Mouse (Mus musculus) kidney, embryonic 15.5 days (tissue): ENCODE measurements at regions not wholly inside any gene's neighbourhood (a gene's known extent, or its start where the extent isn't known, plus 50 kb on each side); places are given as distances from the start of the nearest gene placed in this dataset.

Experiments used
- ATAC-seq: fragments of 200-750 bp; cut with Nextera tagmentation; replicated peaks from 2 replicates; pipeline ENCODE4 v1.8.0; 2017; ENCODE audit warnings: moderate TSS enrichment; ENCODE audit not compliant: low FRiP score
- H3K27ac ChIP-seq: fragments of 300-500 bp; sonication (generic); 2 replicates; pipeline ENCODE4 v1.5.1; 2015; ENCODE audit warnings: mild to moderate bottlenecking, inconsistent platforms
- H3K27me3 ChIP-seq: fragments of 300-500 bp; sonication (generic); 2 replicates; pipeline ENCODE4 v1.6.1; 2015; ENCODE audit warnings: inconsistent platforms
- H3K36me3 ChIP-seq: fragments of 300-500 bp; sonication (generic); 2 replicates; pipeline ENCODE4 v1.6.1; 2015; ENCODE audit warnings: inconsistent platforms
- H3K4me1 ChIP-seq: fragments of 300-500 bp; sonication (generic); 2 replicates; pipeline ENCODE4 v1.6.1; 2015; ENCODE audit warnings: inconsistent platforms
- H3K4me2 ChIP-seq: fragments of 300-500 bp; sonication (generic); 2 replicates; pipeline ENCODE4 v1.6.1; 2015; ENCODE audit warnings: moderate library complexity, mild to moderate bottlenecking, inconsistent platforms
- H3K4me3 ChIP-seq: fragments of 300-500 bp; sonication (generic); replicated peaks from 2 replicates; pipeline ENCODE4 v1.5.1; 2015; ENCODE audit warnings: mild to moderate bottlenecking, inconsistent platforms
- H3K9ac ChIP-seq: fragments of 300-500 bp; sonication (generic); 2 replicates; pipeline ENCODE4 v1.6.1; 2015; ENCODE audit warnings: mild to moderate bottlenecking, inconsistent platforms
- H3K9me3 ChIP-seq: fragments of 300-500 bp; sonication (generic); replicated peaks from 2 replicates; pipeline ENCODE4 v1.6.1; 2016; ENCODE audit warnings: inconsistent platforms
- WGBS: fragments of 180-500 bp; shearing (Covaris S2); methylation state at CpG from one replicate; pipeline ENCODE4 v1.1.7; 2015; ENCODE audit warnings: mixed read lengths; 5-methylcytosine and 5-hydroxymethylcytosine counted together

- Histone ChIP-seq H3K27me3 (no peaks in the 10 kb centered on the region), H3K9me3 (0 out of 2 replicates have a peak, but pooled peaks cover 3% of the 10 kb centered on the region), H3K9ac (no peak overlapping the region), H3K36me3 (no peaks in the 10 kb centered on the region), H3K4me2 (no peak overlapping the region), H3K4me3 (no peak overlapping the region), H3K4me1 (peaks cover 2% of the 10 kb centered on the region; the same call in 1 of the 2 replicates), H3K27ac (no peak overlapping the region)
- no peak for ATAC-seq
- 86% methylated on average over 2 of the region's 2 CpGs for WGBS
These were observed 146.8 kb downstream of the Cd55b start for GRCm38 (mm10) chr1:130276005-130276404.

- peaks cover 2% of the 10 kb centered on the region; the same call in 1 of the 2 replicates for H3K4me1 ChIP-seq
- 24% methylated on average over 4 of the region's 4 CpGs for WGBS
- H3K9me3 ChIP-seq = 0 out of 2 replicates have a peak, but pooled peaks cover 3% of the 10 kb centered on the region
- no peak overlapping the region for H3K9ac ChIP-seq
- H3K27ac ChIP-seq = no peak overlapping the region
- H3K4me3 ChIP-seq = no peak overlapping the region
- ATAC-seq = no peak
- H3K4me2 ChIP-seq = no peak overlapping the region; the same call in 1 of the 2 replicates
- no peaks in the 10 kb centered on the region for H3K27me3 ChIP-seq
- H3K36me3 ChIP-seq = no peaks in the 10 kb centered on the region
These were observed 148.3 kb downstream of the Cd55b start for GRCm38 (mm10) chr1:130274470-130274869.

GRCm38 (mm10) chr1:130270457-130270856 lies 152.4 kb downstream of the Cd55b start:
- no peaks in the 10 kb centered on the region for H3K27me3 ChIP-seq
- no peak overlapping the region for H3K4me3 ChIP-seq
- 86% methylated on average over 2 of the region's 2 CpGs for WGBS

More at GRCm38 (mm10) chr1:130270457-130270856, 152.4 kb downstream of the Cd55b start:
- no peak overlapping the region for H3K27ac ChIP-seq
- no peaks in the 10 kb centered on the region for H3K9me3 ChIP-seq
- ATAC-seq = no peak
- peaks cover 2% of the 10 kb centered on the region; the same call in 1 of the 2 replicates for H3K4me1 ChIP-seq
- H3K9ac ChIP-seq = no peak overlapping the region
- no peaks in the 10 kb centered on the region for H3K36me3 ChIP-seq
- no peak overlapping the region for H3K4me2 ChIP-seq
